Mouse (Mus musculus) megakaryocyte, embryonic 14.5 days (primary cell): ENCODE measurements around the gene Ermap.

Experiments
- FLI1 ChIP-seq: IDR thresholded peaks from 2 replicates; pipeline ENCODE4 v1.6.1; 2012; ENCODE audit warnings: low read length, inconsistent platforms, mixed read lengths
- GATA1 ChIP-seq: IDR thresholded peaks from 3 replicates; pipeline ENCODE4 v1.6.1; 2012; ENCODE audit warnings: mixed read lengths, low read length, inconsistent platforms, borderline replicate concordance

GRCm38 (mm10) chr4:119173851-119174453 is 15.9 kb downstream of the Ermap start, which contains the start of gene Zfp691:
- TF ChIP-seq GATA1 (no peak), FLI1 (no peak)
